Mouse (Mus musculus) midbrain, postnatal 0 days (tissue): ENCODE results near the gene Cwc25. TPM values are rescaled to one million over a fixed set of nuclear protein-coding genes. Genes with fewer than 3 reads are reported as not detected.
A peak's percentile ranks its signal among the peaks of the same experiment; 100 is the strongest.

Experiments
- ATAC-seq: fragments of 200-750 bp; cut with Nextera tagmentation; 2 replicates; pipeline ENCODE4 v1.8.0; 2017; ENCODE audit warnings: moderate number of reproducible peaks, mild to moderate bottlenecking, moderate TSS enrichment, moderate library complexity; ENCODE audit not compliant: low FRiP score
- DNase-seq: peaks from one replicate; pipeline ENCODE4 v3.0.0-alpha.2; 2015; ENCODE audit warnings: low spot score
- H3K27ac ChIP-seq: fragments of 300-500 bp; sonication (generic); 2 replicates; pipeline ENCODE4 v1.5.1; 2014; ENCODE audit warnings: low read depth, mild to moderate bottlenecking, low read length, mixed read lengths
- H3K27me3 ChIP-seq: fragments of 300-500 bp; sonication (generic); 2 replicates; pipeline ENCODE4 v1.6.1; 2014; ENCODE audit warnings: low read length, control low read depth, mixed read lengths; ENCODE audit not compliant: insufficient read depth
- H3K36me3 ChIP-seq: fragments of 300-500 bp; sonication (generic); 2 replicates; pipeline ENCODE4 v1.6.1; 2014; ENCODE audit warnings: low read length, control low read depth, mixed read lengths; ENCODE audit not compliant: insufficient read depth
- H3K4me1 ChIP-seq: fragments of 300-500 bp; sonication (generic); 2 replicates; pipeline ENCODE4 v1.6.1; 2014; ENCODE audit warnings: mild to moderate bottlenecking, control low read depth, antibody characterized with exemption, low read length, mixed read lengths; ENCODE audit not compliant: insufficient read depth
- H3K4me2 ChIP-seq: fragments of 300-500 bp; sonication (generic); 2 replicates; pipeline ENCODE4 v1.6.1; 2014; ENCODE audit warnings: low read depth, mild to moderate bottlenecking, low read length, mixed read lengths; ENCODE audit not compliant: poor library complexity, severe bottlenecking
- H3K4me3 ChIP-seq: fragments of 300-500 bp; sonication (generic); 2 replicates; pipeline ENCODE4 v1.5.1; 2014; ENCODE audit warnings: low read depth, mild to moderate bottlenecking, low read length, moderate library complexity
- H3K9ac ChIP-seq: fragments of 300-500 bp; sonication (generic); replicated peaks from 2 replicates; pipeline ENCODE4 v1.6.1; 2014; ENCODE audit warnings: mild to moderate bottlenecking, low read length, moderate library complexity, mixed read lengths; ENCODE audit not compliant: poor library complexity, severe bottlenecking
- H3K9me3 ChIP-seq: fragments of 300-500 bp; sonication (generic); 2 replicates; pipeline ENCODE4 v1.6.1; 2016; ENCODE audit warnings: low read length, control low read depth
- CTCF ChIP-seq: IDR thresholded peaks from 2 replicates; pipeline ENCODE4 v1.5.1; 2016; ENCODE audit warnings: antibody characterized with exemption, mild to moderate bottlenecking
- whole genome bisulfite sequencing: fragments of 180-500 bp; shearing (Covaris S2); extraction: QIAGEN DNeasy Blood & Tissue Kit; methylation state at CpG from one replicate; pipeline ENCODE4 v1.1.7; 2014; 5-methylcytosine and 5-hydroxymethylcytosine counted together
- polyA plus RNA-seq: library from polyadenylated mRNA; unstranded; fragments of >200 nt; fragmentation: Nextera tagmentation; extraction: Ambion mirVana; gene quantifications from 2 replicates; pipeline ENCODE4 v1.2.1, GENCODE M21; 2015
- total RNA-seq: library from RNA; depleted of rRNA; stranded (reverse); fragments of >200 nt; gene quantifications from 2 replicates; pipeline ENCODE4 v1.2.3, GENCODE M21; 2014

Cwc25 gene
- total and polyA plus RNA-seq, 2 experiments from 2014 or later: 12.0 to 16.0 TPM

GRCm38 (mm10) chr11:97803847-97804246, 37.5 kb upstream of the Cwc25 start:
- WGBS: 90% methylated on average over 5 of the region's 5 CpGs
- Histone ChIP-seq H3K9ac (no peak overlapping the region), H3K27me3 (no peaks in the 10 kb centered on the region), H3K4me2 (peak overlapping the region; percentile 12; the same call in 1 of the 2 replicates), H3K36me3 (peaks cover 11% of the 10 kb centered on the region), H3K9me3 (no peaks in the 10 kb centered on the region), H3K27ac (no peak overlapping the region), H3K4me3 (no peak overlapping the region), H3K4me1 (peaks cover 28% of the 10 kb centered on the region)
- ATAC-seq (no peak), DNase-seq (no peak)
- TF ChIP-seq CTCF: no peak

- no peak for TF ChIP-seq CTCF
- ATAC-seq: no peak
- no peaks in the 10 kb centered on the region for H3K27me3 ChIP-seq
- peaks cover 27% of the 10 kb centered on the region for H3K4me1 ChIP-seq
- no peak overlapping the region for H3K27ac ChIP-seq
- peak overlapping the region; percentile 71; the same call in 1 of the 2 replicates for H3K4me2 ChIP-seq
- no peaks in the 10 kb centered on the region for H3K9me3 ChIP-seq
- no peaks in the 10 kb centered on the region for H3K36me3 ChIP-seq
- no peak overlapping the region; the same call in 1 of the 2 replicates for H3K4me3 ChIP-seq
- DNase-seq: no peak
- peak overlapping the region; percentile 44; the same call in 1 of the 2 replicates for H3K9ac ChIP-seq
- WGBS: 31% methylated on average over 6 of the region's 6 CpGs
Observed at GRCm38 (mm10) chr11:97802495-97802894, 36.1 kb upstream of the Cwc25 start.

- 34% methylated on average over 1 of the region's 1 CpGs for WGBS
- H3K9ac ChIP-seq: peak overlapping the region; percentile 44; the same call in 1 of the 2 replicates
- H3K27me3 ChIP-seq: no peaks in the 10 kb centered on the region
- H3K36me3 ChIP-seq: no peaks in the 10 kb centered on the region
- peak overlapping the region; percentile 71 for H3K4me2 ChIP-seq
- ATAC-seq (no peak), DNase-seq (no peak)
- no peak for TF ChIP-seq CTCF
- H3K27ac ChIP-seq: peak overlapping the region; percentile 48; the same call in 1 of the 2 replicates
- no peaks in the 10 kb centered on the region for H3K9me3 ChIP-seq
- H3K4me3 ChIP-seq: peak overlapping the region; percentile 89
- peaks cover 27% of the 10 kb centered on the region for H3K4me1 ChIP-seq
Observed at GRCm38 (mm10) chr11:97802194-97802470, 35.8 kb upstream of the Cwc25 start.

- H3K4me3 ChIP-seq: peak overlapping the region; percentile 89
- peak; percentile 60 for TF ChIP-seq CTCF
- H3K4me2 ChIP-seq: peak overlapping the region; percentile 71
- no peak for DNase-seq
- H3K4me1 ChIP-seq: peaks cover 27% of the 10 kb centered on the region
- 26% methylated on average over 8 of the region's 8 CpGs for WGBS
- no peak for ATAC-seq
- H3K9me3 ChIP-seq: no peaks in the 10 kb centered on the region
- peak overlapping the region; percentile 85; the same call in 1 of the 2 replicates for H3K9ac ChIP-seq
- peak overlapping the region; percentile 95 for H3K27ac ChIP-seq
- H3K36me3 ChIP-seq: no peaks in the 10 kb centered on the region
- H3K27me3 ChIP-seq: no peaks in the 10 kb centered on the region
Observed at GRCm38 (mm10) chr11:97801409-97802193, 35.2 kb upstream of the Cwc25 start.

GRCm38 (mm10) chr11:97800691-97801408, 34.5 kb upstream of the Cwc25 start:
- 5% methylated on average over 17 of the region's 17 CpGs for WGBS
- Histone ChIP-seq H3K36me3 (no peaks in the 10 kb centered on the region), H3K4me1 (peaks cover 24% of the 10 kb centered on the region), H3K27me3 (no peaks in the 10 kb centered on the region), H3K4me2 (peak overlapping the region; percentile 71), H3K9me3 (no peaks in the 10 kb centered on the region), H3K27ac (peak overlapping the region; percentile 95), H3K4me3 (peak overlapping the region; percentile 89), H3K9ac (peak overlapping the region; percentile 85)
- DNase-seq: no peak
- TF ChIP-seq CTCF: no peak
- ATAC-seq: no peak
